Mouse (Mus musculus) lung, postnatal 0 days (tissue): ENCODE results near the gene Arhgap21. TPM values are rescaled to one million over a fixed set of nuclear protein-coding genes. Genes with fewer than 3 reads are reported as not detected.

Experiments
- ATAC-seq: fragments of 200-750 bp; cut with Nextera tagmentation; 2 replicates; pipeline ENCODE4 v1.8.0; 2017; ENCODE audit warnings: moderate library complexity
- DNase-seq: peaks from one replicate; pipeline ENCODE4 v3.0.0-alpha.2; 2016; ENCODE audit warnings: low spot score
- H3K27ac ChIP-seq: fragments of 300-500 bp; sonication (generic); 2 replicates; pipeline ENCODE4 v1.5.1; 2014; ENCODE audit warnings: antibody characterized with exemption, mild to moderate bottlenecking, low read length, mixed read lengths
- H3K27me3 ChIP-seq: fragments of 300-500 bp; sonication (generic); replicated peaks from 2 replicates; pipeline ENCODE4 v1.6.1; 2014; ENCODE audit warnings: low read length, mixed read lengths; ENCODE audit not compliant: insufficient read depth
- H3K36me3 ChIP-seq: fragments of 300-500 bp; sonication (generic); 2 replicates; pipeline ENCODE4 v1.6.1; 2014; ENCODE audit warnings: low read length, mixed read lengths; ENCODE audit not compliant: insufficient read depth
- H3K4me1 ChIP-seq: fragments of 300-500 bp; sonication (generic); 2 replicates; pipeline ENCODE4 v1.6.1; 2014; ENCODE audit warnings: antibody characterized with exemption, low read depth, low read length, mixed read lengths; ENCODE audit not compliant: insufficient read depth
- H3K4me2 ChIP-seq: fragments of 300-500 bp; sonication (generic); replicated peaks from 2 replicates; pipeline ENCODE4 v1.6.1; 2014; ENCODE audit warnings: low read depth, mild to moderate bottlenecking, low read length, moderate library complexity, mixed read lengths
- H3K4me3 ChIP-seq: fragments of 300-500 bp; sonication (generic); 2 replicates; pipeline ENCODE4 v1.5.1; 2014; ENCODE audit warnings: low read depth, low read length
- H3K9ac ChIP-seq: fragments of 300-500 bp; sonication (generic); replicated peaks from 2 replicates; pipeline ENCODE4 v1.6.1; 2014; ENCODE audit warnings: low read depth, mild to moderate bottlenecking
- H3K9me3 ChIP-seq: fragments of 300-500 bp; sonication (generic); 2 replicates; pipeline ENCODE4 v1.6.1; 2016; ENCODE audit warnings: low read length, mixed read lengths
- CTCF ChIP-seq: IDR thresholded peaks from 2 replicates; pipeline ENCODE4 v1.5.1; 2016; ENCODE audit warnings: antibody characterized with exemption, mild to moderate bottlenecking
- EP300 ChIP-seq: IDR thresholded peaks from 2 replicates; pipeline ENCODE4 v1.6.1; 2016; ENCODE audit warnings: antibody characterized with exemption, mild to moderate bottlenecking, control low read depth
- WGBS: fragments of 180-500 bp; shearing (Covaris S2); extraction: QIAGEN DNeasy Blood & Tissue Kit; methylation state at CpG from one replicate; pipeline ENCODE4 v1.1.7; 2014; 5-methylcytosine and 5-hydroxymethylcytosine counted together
- polyA plus RNA-seq: library from polyadenylated mRNA; unstranded; fragments of >200 nt; fragmentation: Nextera tagmentation; extraction: Ambion mirVana; gene quantifications from 2 replicates; pipeline ENCODE4 v1.2.1, GENCODE M21; 2015

Arhgap21 gene
- polyA plus RNA-seq, 1 experiment from 2014 or later: 9.9 TPM

GRCm38 (mm10) chr2:20869212-20869965, 99.3 kb downstream of the Arhgap21 start:
- Histone ChIP-seq H3K4me3 (no peak overlapping the region), H3K4me2 (no peak overlapping the region), H3K9ac (no peak overlapping the region), H3K27ac (no peak overlapping the region), H3K36me3 (peaks cover 5% of the 10 kb centered on the region; the same call in 1 of the 2 replicates), H3K9me3 (no peaks in the 10 kb centered on the region), H3K27me3 (no peaks in the 10 kb centered on the region), H3K4me1 (no peaks in the 10 kb centered on the region)
- TF ChIP-seq CTCF (no peak), EP300 (no peak)
- ATAC-seq (no peak), DNase-seq (no peak)
- WGBS: 44% methylated on average over 2 of the region's 2 CpGs

- peaks cover 12% of the 10 kb centered on the region; the same call in 1 of the 2 replicates for H3K36me3 ChIP-seq
- no peak overlapping the region for H3K9ac ChIP-seq
- H3K4me3 ChIP-seq: no peak overlapping the region
- no peaks in the 10 kb centered on the region for H3K27me3 ChIP-seq
- TF ChIP-seq CTCF (no peak), EP300 (no peak)
- no peak overlapping the region for H3K27ac ChIP-seq
- no peaks in the 10 kb centered on the region for H3K4me1 ChIP-seq
- H3K9me3 ChIP-seq: no peaks in the 10 kb centered on the region
- DNase-seq: no peak
- ATAC-seq: no peak
- H3K4me2 ChIP-seq: no peak overlapping the region
Observed at GRCm38 (mm10) chr2:20868052-20868451, 100.6 kb downstream of the Arhgap21 start.

DNA sequence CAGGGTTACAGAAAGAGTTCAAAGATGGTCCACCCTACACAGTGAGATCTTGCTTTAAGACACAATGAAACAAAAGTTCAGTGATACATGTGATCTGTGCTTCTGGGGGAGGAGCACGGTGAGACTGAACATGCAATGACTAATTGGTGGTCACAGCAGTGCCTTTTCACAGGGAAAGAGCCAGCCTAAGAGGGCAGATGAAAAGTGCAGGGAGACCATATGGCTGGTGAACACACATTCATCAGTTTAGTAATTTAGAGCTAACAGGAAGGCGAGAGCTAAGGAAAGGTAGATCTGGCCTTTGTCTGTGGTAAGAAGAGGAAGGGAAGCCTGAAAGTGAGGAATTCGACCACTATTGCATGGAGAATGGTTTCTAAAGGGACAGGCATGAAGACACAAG, 102.9 kb downstream of the Arhgap21 start:
- H3K27ac ChIP-seq: no peak overlapping the region
- H3K4me1 ChIP-seq: no peaks in the 10 kb centered on the region
- H3K4me3 ChIP-seq: no peak overlapping the region
- no peaks in the 10 kb centered on the region for H3K27me3 ChIP-seq
- DNase-seq: no peak
- no peak overlapping the region for H3K9ac ChIP-seq
- TF ChIP-seq CTCF (no peak), EP300 (no peak)
- no peaks in the 10 kb centered on the region for H3K9me3 ChIP-seq
- peaks cover 21% of the 10 kb centered on the region; the same call in 1 of the 2 replicates for H3K36me3 ChIP-seq
- 86% methylated on average over 3 of the region's 3 CpGs for WGBS
- H3K4me2 ChIP-seq: no peak overlapping the region
- ATAC-seq: no peak

- no peaks in the 10 kb centered on the region for H3K9me3 ChIP-seq
- ATAC-seq (no peak), DNase-seq (peak; percentile 29)
- no peak overlapping the region for H3K9ac ChIP-seq
- whole genome bisulfite sequencing: 68% methylated on average over 2 of the region's 2 CpGs
- no peak overlapping the region for H3K4me3 ChIP-seq
- peaks cover 31% of the 10 kb centered on the region; the same call in 1 of the 2 replicates for H3K36me3 ChIP-seq
- H3K4me2 ChIP-seq: no peak overlapping the region
- H3K4me1 ChIP-seq: no peaks in the 10 kb centered on the region
- no peaks in the 10 kb centered on the region for H3K27me3 ChIP-seq
- H3K27ac ChIP-seq: no peak overlapping the region
- TF ChIP-seq CTCF (no peak), EP300 (no peak)
Observed at GRCm38 (mm10) chr2:20864569-20864968, 104.1 kb downstream of the Arhgap21 start.

DNA sequence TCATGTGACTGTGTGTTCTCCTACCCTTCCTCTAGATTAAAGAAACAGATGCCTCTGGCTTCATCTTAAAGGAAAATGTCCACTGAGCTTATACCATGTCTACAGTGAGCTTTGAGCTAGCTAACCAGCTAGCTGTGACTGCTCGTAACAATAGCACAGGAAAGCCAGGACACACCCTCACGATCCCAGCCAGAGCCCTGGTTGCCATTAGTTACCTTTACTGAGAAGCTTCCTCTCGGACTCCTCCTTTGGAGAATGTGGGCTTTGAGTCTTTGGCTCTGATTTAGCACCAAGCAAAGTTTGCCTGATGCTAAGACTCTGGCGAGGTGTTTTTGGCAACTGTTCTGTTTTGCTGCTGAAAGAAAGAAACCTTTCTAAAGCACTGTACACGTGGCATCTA, 107.9 kb downstream of the Arhgap21 start:
- H3K4me3 ChIP-seq: no peak overlapping the region
- no peaks in the 10 kb centered on the region for H3K4me1 ChIP-seq
- no peak overlapping the region for H3K9ac ChIP-seq
- no peak overlapping the region for H3K4me2 ChIP-seq
- peaks cover 54% of the 10 kb centered on the region for H3K36me3 ChIP-seq
- no peak for TF ChIP-seq EP300
- TF ChIP-seq CTCF: no peak
- no peak overlapping the region for H3K27ac ChIP-seq
- no peaks in the 10 kb centered on the region for H3K9me3 ChIP-seq
- ATAC-seq: no peak
- 81% methylated on average over 5 of the region's 5 CpGs for WGBS
- no peak for DNase-seq
- no peaks in the 10 kb centered on the region for H3K27me3 ChIP-seq

DNA sequence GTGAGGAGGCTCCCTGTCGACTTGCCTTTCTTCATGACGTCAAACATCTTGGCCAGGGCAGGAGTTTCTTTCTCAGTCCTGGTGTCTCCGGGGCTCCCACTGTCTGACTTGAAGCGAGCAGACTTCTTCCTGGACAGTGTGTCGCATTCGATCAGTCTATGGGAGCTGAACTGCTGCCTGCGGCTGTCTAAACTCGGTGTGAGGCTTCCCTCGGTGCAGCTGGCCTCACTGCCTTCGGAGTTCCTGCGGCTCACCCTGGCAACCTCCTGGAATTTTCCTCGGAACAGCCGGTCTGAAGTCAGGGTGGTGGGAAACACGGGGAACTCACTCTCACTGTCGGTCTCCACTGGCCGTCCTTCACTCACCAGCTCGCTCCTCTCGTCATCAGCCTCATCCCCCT, 119.3 kb downstream of the Arhgap21 start:
- Histone ChIP-seq H3K27ac (no peak overlapping the region), H3K36me3 (peaks cover 40% of the 10 kb centered on the region), H3K27me3 (no peaks in the 10 kb centered on the region), H3K4me2 (no peak overlapping the region), H3K4me3 (no peak overlapping the region), H3K9me3 (no peaks in the 10 kb centered on the region), H3K9ac (no peak overlapping the region), H3K4me1 (no peaks in the 10 kb centered on the region)
- TF ChIP-seq EP300 (no peak), CTCF (no peak)
- no peak for ATAC-seq
- 90% methylated on average over 18 of the region's 18 CpGs for WGBS
- DNase-seq: no peak
